Mouse (Mus musculus) small intestine, adult 2 months (tissue): ENCODE results near the gene Srebf1.

Source experiments
- CTCF ChIP-seq: fragments of 200-500 bp; IDR thresholded peaks from 2 replicates; pipeline ENCODE4 v1.5.1; 2012; ENCODE audit warnings: low read depth, mild to moderate bottlenecking, control low read depth, inconsistent platforms, low read length, moderate library complexity, mixed read lengths; ENCODE audit not compliant: insufficient replicate concordance, insufficient read length; ENCODE audit errors: extremely low read depth
- POLR2A ChIP-seq: fragments of 200-500 bp; IDR thresholded peaks from 2 replicates; pipeline ENCODE4 v1.6.1; 2012; ENCODE audit warnings: low read depth, mild to moderate bottlenecking, control low read depth, inconsistent platforms, low read length, moderate library complexity

DNA sequence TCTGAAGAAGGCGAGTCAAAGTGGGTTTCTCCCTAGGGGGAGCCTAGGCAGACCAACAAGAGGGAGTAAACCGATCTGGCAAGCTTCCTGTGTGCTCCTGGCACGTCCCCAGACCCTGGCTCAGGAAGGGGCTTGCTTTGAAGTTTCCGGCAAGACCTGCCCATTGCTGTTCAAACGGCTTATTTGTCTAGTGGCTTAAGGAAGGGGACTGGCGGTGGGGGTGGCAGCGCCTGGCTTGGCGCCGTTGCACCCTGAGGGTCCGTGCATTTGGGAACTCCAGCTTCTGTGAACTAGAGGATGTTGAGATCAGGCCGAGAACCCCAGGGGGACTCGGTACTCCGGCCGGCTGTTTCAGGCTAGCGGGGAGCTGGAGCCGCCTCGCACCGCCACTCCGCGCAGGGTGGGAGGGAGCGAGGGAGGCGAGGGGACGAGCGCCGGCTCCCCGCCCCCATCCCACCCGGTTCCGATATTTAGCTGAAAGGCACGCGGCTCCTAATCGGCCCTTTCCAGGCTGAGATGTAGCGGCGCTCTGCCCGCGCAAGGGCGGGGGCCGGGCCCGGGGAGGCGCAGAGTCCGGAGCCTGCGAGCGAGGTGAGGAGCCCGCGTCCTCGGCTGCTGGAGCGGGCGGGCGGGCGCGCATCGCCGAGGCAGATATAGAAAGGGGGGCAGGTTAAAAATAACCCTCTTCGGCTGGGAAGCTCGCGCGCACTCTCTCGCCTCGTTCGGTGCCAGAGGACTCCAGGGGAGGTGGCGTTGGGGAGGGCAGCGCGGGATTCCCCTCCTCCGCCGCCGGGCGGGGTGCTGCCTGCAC lies 46.8 kb downstream of the Srebf1 start:
- TF ChIP-seq CTCF (no peak), POLR2A (no peak)
